Mouse (Mus musculus) G1E-ER4 (cell line): Measurements from ENCODE around the gene Rnaseh2a. TPM values are rescaled to one million over a fixed set of nuclear protein-coding genes. Genes with fewer than 3 reads are reported as not detected.
A peak's percentile ranks its signal among the peaks of the same experiment; 100 is the strongest.

Experiments
- GATA1 ChIP-seq: IDR thresholded peaks from one replicate; pipeline ENCODE4 v1.8.0; 2012; ENCODE audit warnings: low read length, inconsistent platforms
- polyA plus RNA-seq: library from polyadenylated mRNA; stranded (reverse); fragments of >175 nt; gene quantifications from 2 replicates; pipeline ENCODE4 v1.2.3, GENCODE M21; 2012

Gene Rnaseh2a
- polyA plus RNA-seq, 1 experiment: 803 TPM

DNA sequence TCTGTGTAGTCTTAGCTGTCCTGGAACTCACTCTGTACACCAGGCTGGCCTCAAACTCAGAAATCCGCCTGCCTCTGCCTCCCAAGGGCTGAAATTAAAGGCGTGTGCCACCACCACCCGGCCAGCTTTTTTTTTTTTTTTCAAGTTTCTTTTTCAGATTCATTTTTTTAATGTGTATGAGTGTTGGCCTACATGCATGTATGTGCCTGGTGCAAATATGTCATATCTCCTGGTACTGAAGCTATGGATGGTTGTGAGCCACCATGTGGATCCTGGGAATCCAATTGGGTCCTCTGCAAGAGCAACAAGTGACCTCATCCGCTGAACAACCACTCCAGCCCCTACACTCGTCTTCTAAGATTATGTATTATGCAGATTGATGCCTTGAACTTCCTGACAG, 17.8 kb upstream of the Rnaseh2a start:
- no peak for TF ChIP-seq GATA1

DNA sequence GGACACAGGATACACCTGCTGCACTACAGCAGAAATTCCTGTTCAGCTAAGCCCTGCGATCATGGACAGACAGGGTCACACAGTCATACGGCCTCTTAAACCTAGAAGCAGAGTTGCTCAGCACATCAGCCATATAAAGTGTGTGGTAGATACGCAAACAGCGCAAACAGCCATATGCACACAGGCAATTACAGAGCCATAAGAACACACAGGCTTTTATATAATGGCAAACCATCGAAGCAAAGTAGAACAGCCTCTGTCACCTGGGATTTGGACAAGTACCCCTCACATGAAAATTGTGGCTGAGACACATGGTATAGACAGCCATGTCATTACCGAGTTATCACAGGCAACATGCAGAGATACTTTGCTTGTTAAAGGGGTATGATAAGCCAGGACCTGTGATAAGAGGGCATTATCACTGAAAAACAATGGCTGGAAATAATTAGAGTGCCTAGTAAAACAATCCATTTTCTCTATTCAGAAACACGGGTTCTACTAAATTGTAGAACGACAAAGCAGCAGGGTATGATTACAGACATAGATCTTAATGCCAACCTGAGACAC, 16.9 kb upstream of the Rnaseh2a start:
- TF ChIP-seq GATA1: peak; percentile 90

DNA sequence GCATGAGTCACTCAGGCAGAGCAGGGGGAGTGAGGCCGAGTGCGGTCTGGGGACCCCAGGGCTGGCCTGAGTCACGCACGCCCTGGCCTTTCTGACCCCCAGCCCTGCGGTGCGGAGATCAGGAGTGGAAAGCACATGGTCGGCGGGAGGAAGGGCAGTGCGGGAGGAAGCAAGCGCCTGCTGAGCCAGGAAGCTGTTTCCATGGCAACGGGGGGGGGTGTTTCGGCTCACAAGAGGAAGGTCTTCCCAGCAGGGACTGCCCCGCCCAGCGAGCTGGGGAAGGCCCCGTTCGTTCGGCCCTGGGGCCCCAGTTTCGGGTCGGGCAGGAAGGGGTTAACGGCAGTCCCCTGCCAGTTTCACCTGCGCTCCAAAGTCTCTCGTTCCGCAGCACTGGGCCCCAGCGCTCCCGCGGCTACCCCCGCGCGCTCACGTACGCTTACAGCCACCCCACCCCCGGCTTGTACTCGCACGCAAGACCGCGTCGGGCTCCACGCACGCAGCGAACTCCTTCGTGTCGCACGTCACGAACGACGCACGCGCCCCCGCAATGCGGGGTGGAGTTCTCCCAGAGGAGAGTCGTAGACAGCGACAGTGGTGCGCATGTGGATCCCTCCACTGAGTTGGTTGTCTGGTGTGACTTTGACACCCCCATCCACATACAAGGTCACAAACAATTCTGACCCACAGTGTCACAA, 16.3 kb upstream of the Rnaseh2a start:
- TF ChIP-seq GATA1: no peak

DNA sequence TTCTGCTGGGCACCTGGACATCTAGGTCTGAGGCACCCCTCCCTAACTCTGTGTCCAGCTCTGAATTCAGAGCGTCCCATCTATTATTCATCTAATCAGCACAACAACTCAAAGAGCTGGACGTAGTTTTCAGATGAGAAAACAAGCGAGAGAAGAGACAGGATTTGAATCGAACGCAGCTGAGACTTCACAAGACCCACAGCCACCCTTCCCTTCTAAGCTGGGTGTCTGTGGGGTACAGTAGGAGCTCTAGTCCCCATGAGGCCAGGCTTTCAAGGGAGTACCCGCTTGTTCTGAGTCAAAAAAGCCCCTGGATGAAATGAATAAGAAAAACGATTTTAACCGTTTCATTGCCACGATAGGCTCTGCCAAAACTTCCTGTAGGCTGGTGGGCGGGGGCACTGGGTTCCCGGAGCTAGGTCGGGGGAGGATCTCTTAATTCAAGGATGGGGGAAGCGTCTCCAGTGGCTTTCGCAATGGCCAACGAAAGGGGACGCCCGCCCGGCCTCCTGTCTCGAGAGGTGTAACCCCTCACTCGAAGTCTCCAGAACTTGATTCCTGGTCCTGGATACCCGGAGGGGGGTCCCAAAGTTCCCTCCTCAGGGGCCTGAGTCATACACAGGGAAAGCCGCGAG, 15.6 kb upstream of the Rnaseh2a start:
- TF ChIP-seq GATA1: no peak

DNA sequence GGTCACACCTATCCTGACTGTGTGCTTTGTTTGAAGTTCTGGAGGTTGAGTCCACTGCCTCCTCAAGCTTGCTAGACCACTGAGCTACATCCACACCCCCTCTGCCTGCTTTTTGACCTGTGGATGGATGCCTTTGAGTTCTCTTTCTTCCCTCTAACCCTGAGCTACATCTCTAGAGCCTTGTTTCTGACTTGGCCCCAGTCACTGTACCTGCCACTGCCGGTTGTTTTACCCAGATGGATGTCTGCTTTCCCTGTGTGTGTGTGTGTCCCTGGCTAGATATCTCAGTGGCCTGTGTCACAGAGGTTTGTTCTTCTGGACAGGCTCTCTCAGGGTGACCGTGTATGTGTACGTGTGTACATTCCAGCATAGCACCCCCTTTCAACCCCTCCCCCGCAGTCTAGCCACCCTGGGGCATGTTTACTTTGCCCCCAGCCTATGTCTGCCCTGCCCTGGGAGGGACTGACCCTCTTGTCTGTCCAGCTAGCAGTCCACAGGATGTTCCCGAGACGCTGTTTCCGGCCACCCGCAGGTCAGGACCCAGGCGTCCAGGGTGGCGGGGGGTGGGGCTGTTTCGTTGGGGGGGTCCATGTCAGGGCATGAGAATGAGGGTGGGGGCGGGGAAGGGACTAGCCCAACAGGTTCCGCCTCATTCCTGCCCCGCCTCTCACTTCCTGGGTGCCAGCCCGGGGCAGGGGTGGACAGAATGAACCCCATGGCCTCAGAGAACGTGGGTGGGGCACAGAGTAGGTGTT, 14.9 kb upstream of the Rnaseh2a start:
- TF ChIP-seq GATA1: no peak

DNA sequence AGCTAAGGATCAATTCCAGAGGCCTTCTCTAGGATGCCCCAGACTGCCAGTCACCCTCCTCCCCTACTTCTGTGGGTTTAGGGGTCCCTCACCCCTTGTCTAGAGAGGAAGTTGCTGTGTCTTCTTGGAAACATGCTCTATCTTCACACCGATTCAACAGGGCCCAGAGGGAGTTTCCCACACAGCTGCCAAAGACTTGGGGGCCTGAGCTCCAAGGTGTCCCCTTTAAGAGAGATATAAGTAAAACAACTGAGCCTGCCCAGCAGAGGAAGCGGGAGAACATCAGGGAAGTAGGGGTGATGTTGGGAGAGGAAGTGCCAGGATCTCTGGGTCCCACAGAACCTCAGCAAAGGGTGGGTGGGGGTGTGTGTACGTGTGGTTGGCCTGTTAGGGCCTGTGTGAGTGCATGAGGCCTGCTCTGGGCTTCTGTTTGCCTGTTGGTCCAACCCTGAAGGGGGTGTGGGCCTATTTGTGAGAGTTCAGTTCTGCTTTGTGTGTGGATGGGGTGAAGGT, 13.0 kb upstream of the Rnaseh2a start:
- TF ChIP-seq GATA1: no peak

DNA sequence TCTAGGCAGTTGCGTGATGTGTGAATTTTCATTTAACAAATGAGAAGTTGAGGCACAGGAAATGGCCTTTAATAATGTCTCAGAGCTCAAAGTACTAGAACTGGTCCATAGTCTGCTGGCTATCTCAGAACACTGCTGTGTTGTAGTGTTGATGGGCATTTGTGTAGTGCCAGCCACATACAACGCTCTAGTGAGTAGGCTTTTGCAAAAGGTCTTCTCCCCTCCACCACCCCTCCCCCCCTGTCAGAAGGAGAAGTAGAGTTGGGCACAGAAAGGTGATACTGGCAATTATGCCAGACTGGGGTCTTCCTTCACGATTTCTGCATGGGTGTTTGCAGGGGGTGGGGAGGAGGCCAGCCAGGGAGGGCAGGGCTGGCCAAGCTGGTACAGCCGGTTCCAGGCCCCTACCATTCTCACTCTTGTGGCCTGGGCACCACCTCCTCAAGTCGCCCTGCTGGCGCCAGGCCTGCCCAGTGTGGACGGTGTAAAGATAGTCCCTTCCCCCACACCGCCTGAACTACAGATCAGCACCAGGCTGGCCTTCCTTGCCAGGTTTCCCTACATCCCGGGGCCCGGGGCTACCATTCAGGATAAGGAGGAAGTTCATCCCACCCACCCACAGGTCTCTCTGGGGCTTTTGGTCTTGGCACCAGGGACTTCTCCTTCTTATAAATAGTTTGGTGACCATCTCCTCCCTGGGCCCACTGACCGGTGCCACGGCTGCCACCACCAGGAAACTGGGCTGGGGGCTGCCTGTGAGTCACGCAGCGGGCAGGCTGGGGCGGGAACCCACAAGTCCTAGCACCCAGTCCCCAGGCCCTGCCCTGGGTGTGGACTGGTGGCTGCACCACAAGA, 12.3 kb upstream of the Rnaseh2a start:
- no peak for TF ChIP-seq GATA1

DNA sequence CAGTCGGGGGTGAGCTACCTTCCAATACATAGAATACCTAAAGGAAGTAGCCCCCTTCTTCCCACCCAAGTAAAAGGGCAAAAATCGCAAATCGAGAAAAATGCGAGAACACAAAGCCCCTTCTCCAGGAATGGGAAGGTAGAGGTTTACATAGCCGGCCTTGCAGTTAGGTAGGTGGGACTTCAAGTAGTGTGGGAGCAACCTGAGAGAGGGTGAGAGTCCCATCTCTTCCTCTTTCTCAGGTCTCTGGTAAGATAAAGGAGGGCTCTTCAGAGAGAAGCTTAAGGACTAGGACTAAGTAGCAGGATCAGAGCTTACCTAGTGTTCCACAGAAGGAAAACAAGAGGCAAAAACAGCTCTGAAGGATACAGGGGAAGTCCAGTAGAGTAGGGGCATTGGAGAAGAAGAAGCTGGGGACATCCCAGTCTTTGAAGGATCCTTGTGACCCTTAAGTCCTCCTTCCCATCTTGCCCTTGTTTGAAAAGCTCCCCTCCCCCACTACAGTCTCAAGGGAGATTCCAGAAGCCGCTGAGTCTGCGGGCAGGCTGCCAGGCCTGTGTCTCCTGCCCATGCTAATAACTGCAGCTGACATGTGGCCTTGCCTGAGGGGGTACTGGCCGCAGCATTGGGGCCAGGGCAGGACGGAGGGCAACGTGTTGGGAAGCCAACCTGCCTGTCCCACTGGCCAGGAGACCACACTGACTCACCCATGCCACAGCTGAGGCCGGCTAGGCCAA, 11.2 kb upstream of the Rnaseh2a start:
- no peak for TF ChIP-seq GATA1

DNA sequence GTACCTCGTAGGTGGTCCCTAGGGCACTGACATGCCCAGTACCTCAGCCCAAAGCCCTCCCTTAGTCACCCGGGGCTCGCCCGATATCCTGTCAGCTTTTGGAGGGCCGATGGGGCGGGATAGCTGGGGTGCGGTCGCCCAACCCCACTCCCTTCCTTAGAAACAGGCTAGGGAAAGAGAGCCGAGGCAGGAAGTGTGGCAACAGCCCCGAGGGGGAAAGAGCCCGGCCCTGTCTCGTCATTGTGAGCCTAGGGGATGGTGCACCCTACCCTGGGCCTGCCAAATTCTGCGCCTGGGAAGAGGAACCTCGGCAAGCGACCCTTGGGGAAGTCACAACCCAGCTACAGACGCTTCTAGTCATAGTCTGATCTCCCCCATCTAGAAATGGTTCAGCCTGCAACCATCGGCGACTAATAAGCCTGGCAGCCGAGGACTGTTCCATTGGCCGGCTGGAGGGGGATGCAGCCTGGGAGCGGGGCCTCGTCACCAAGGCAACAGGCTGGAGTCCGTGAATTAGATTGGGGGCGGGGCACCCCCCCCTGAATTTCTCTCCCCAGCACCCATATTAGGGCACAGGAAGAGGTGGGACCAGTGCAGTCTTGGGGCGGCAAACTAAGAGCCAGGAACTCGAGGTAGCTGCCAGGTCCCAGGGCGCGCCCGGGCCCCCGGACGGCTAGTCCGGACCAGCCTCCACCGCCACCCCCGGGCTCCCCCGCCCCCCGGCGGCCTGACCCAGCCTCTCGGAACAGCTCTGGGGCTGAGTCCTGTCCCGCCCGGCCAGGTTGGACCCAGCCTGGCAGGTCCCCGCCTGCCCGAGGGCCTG, 10.2 kb upstream of the Rnaseh2a start:
- no peak for TF ChIP-seq GATA1

DNA sequence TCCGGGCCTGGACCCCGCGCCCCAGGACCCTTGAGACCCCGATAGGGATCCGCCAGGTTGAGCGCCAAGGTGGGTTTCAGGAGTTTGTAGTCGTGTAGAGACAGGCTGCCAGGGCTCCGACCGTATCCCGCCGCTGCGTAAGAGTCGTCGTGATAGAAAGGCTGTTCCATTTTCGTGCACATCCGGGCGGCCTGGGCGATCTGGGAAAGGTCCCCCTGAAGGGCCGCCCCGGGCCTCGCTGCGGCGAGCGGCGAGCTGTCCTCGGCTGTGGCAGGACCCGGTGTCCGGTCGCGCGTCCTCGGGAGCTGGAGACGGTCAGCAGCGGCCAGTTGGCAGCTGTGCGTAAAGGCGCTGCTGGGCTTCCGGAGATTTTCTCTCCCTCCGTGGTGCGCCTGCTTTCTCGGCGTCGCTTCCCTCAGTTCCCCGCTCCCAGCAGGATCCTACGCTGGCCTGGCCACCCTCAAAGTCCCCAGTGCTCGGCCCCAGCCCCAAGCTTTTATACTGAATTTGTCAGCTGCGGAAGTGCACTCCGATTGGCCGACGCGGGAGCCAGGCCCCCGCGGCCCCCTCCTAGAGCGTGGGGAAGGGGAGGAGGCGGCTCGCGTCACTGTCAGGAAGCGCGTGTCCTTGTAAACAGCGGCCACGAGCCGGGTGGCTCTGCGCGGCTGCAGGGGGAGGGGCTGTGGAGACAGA, 8.8 kb upstream of the Rnaseh2a start, which contains the start of gene Junb:
Gene Junb (minus strand): TSS at position 471 of the 693 bp plus-strand sequence.
- no peak for TF ChIP-seq GATA1

DNA sequence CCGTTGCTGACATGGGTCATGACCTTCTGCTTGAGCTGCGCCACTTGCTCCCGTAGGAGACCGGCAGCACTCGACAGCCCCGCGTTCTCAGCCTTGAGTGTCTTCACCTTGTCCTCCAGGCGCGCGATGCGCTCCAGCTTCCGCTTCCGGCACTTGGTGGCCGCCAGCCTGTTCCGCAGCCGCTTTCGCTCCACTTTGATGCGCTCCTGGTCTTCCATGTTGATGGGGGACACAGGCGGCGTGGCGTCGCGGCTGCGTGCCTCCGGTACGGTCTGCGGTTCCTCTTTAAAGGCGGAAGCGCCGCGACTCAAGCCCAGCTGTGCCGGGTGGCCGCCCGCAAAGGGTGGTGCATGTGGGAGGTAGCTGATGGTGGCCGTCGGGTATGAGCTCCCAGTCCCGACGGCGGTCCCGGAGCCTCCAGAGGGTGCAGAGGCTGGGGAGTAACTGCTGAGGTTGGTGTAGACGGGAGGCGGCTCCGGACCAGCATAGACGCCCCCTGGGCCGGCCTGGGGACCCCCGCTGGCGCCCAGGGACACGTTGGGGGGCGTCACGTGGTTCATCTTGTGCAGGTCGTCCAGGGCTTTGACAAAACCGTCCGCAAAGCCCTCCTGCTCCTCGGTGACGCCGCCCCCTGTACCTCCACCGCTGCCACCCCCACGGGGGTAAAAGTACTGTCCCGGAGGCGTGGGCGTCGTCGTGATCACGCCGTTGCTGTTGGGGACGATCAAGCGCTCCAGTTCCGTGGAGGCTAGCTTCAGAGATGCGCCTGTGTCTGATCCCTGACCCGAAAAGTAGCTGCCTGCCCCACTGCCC, 8.1 kb upstream of the Rnaseh2a start:
- no peak for TF ChIP-seq GATA1
